Mouse (Mus musculus): Measurements from ENCODE around the gene Agbl4. TPM values are rescaled to one million over a fixed set of nuclear protein-coding genes. Genes with fewer than 3 reads are reported as not detected.

Agbl4 gene
- polyA plus RNA-seq, 1 experiment from 2014 or later = 2.1 TPM

GRCm38 (mm10) chr4:111367771-111368170 lies 970.3 kb downstream of the Agbl4 start:
- Histone ChIP-seq H3K27me3 (no peaks in the 10 kb centered on the region), H3K4me1 (no peaks in the 10 kb centered on the region), H3K9ac (no peak overlapping the region), H3K4me2 (replicated peaks) (no peak overlapping the region), H3K9me3 (replicated peaks) (no peaks in the 10 kb centered on the region), H3K27ac (no peak overlapping the region), H3K36me3 (no peaks in the 10 kb centered on the region), H3K4me3 (no peak overlapping the region)
- WGBS = 64% methylated on average over 2 of the region's 2 CpGs
- no peak for ATAC-seq (ENCODE audit: low FRiP score)

- Histone ChIP-seq H3K27ac (no peak overlapping the region), H3K4me1 (no peaks in the 10 kb centered on the region), H3K4me2 (replicated peaks) (no peak overlapping the region), H3K4me3 (no peak overlapping the region), H3K9ac (no peak overlapping the region), H3K9me3 (replicated peaks) (no peaks in the 10 kb centered on the region), H3K27me3 (no peaks in the 10 kb centered on the region), H3K36me3 (no peaks in the 10 kb centered on the region)
- ATAC-seq (ENCODE audit: low FRiP score) = no peak
Observed at GRCm38 (mm10) chr4:111377159-111377558, 979.7 kb downstream of the Agbl4 start.

- no peak overlapping the region for H3K27ac ChIP-seq
- no peak overlapping the region for H3K4me2 ChIP-seq (replicated peaks)
- WGBS = 96% methylated on average over 3 of the region's 3 CpGs
- H3K27me3 ChIP-seq = no peaks in the 10 kb centered on the region
- no peak overlapping the region for H3K4me3 ChIP-seq
- no peaks in the 10 kb centered on the region for H3K9me3 ChIP-seq (replicated peaks)
- no peak overlapping the region for H3K9ac ChIP-seq
- no peak for ATAC-seq (ENCODE audit: low FRiP score)
- H3K4me1 ChIP-seq = no peaks in the 10 kb centered on the region
- H3K36me3 ChIP-seq = no peaks in the 10 kb centered on the region
Observed at GRCm38 (mm10) chr4:111378071-111378470, 980.6 kb downstream of the Agbl4 start.

GRCm38 (mm10) chr4:111383101-111383500 lies 985.6 kb downstream of the Agbl4 start:
- H3K27ac ChIP-seq = no peak overlapping the region
- no peak overlapping the region for H3K4me2 ChIP-seq (replicated peaks)
- no peaks in the 10 kb centered on the region for H3K9me3 ChIP-seq (replicated peaks)
- no peaks in the 10 kb centered on the region for H3K36me3 ChIP-seq
- WGBS = 75% methylated on average over 2 of the region's 2 CpGs
- H3K4me3 ChIP-seq = no peak overlapping the region
- ATAC-seq (ENCODE audit: low FRiP score) = no peak
- no peaks in the 10 kb centered on the region for H3K4me1 ChIP-seq
- H3K9ac ChIP-seq = no peak overlapping the region
- H3K27me3 ChIP-seq = no peaks in the 10 kb centered on the region

GRCm38 (mm10) chr4:111390736-111391135 lies 993.3 kb downstream of the Agbl4 start:
- no peaks in the 10 kb centered on the region for H3K36me3 ChIP-seq
- H3K9me3 ChIP-seq (replicated peaks) = no peaks in the 10 kb centered on the region
- H3K4me3 ChIP-seq = no peak overlapping the region
- no peak overlapping the region for H3K27ac ChIP-seq
- no peaks in the 10 kb centered on the region for H3K4me1 ChIP-seq
- no peaks in the 10 kb centered on the region for H3K27me3 ChIP-seq
- no peak overlapping the region for H3K9ac ChIP-seq
- no peak overlapping the region for H3K4me2 ChIP-seq (replicated peaks)
- ATAC-seq (ENCODE audit: low FRiP score) = no peak

- H3K9me3 ChIP-seq (replicated peaks) = no peaks in the 10 kb centered on the region
- H3K4me3 ChIP-seq = no peak overlapping the region
- H3K36me3 ChIP-seq = no peaks in the 10 kb centered on the region
- no peak overlapping the region for H3K9ac ChIP-seq
- no peak for ATAC-seq (ENCODE audit: low FRiP score)
- no peaks in the 10 kb centered on the region for H3K27me3 ChIP-seq
- H3K4me2 ChIP-seq (replicated peaks) = no peak overlapping the region
- H3K27ac ChIP-seq = no peak overlapping the region
- no peaks in the 10 kb centered on the region for H3K4me1 ChIP-seq
Observed at GRCm38 (mm10) chr4:111399784-111400183, 1002.3 kb downstream of the Agbl4 start.

GRCm38 (mm10) chr4:111400676-111401075 lies 1003.2 kb downstream of the Agbl4 start:
- Histone ChIP-seq H3K27me3 (no peaks in the 10 kb centered on the region), H3K9ac (no peak overlapping the region), H3K4me1 (no peaks in the 10 kb centered on the region), H3K4me3 (no peak overlapping the region), H3K9me3 (replicated peaks) (no peaks in the 10 kb centered on the region), H3K36me3 (no peaks in the 10 kb centered on the region), H3K4me2 (replicated peaks) (no peak overlapping the region), H3K27ac (no peak overlapping the region)
- WGBS = 45% methylated on average over 2 of the region's 2 CpGs
- ATAC-seq (ENCODE audit: low FRiP score) = no peak

GRCm38 (mm10) chr4:111403243-111403642 lies 1005.8 kb downstream of the Agbl4 start:
- ATAC-seq (ENCODE audit: low FRiP score) = no peak
- no peaks in the 10 kb centered on the region for H3K36me3 ChIP-seq
- H3K27me3 ChIP-seq = no peaks in the 10 kb centered on the region
- no peaks in the 10 kb centered on the region for H3K9me3 ChIP-seq (replicated peaks)
- H3K4me3 ChIP-seq = no peak overlapping the region
- no peak overlapping the region for H3K27ac ChIP-seq
- WGBS = 59% methylated on average over 1 of the region's 1 CpGs
- no peaks in the 10 kb centered on the region for H3K4me1 ChIP-seq
- no peak overlapping the region for H3K9ac ChIP-seq
- no peak overlapping the region for H3K4me2 ChIP-seq (replicated peaks)

- 88% methylated on average over 4 of the region's 4 CpGs for WGBS
- no peak overlapping the region for H3K9ac ChIP-seq
- no peak overlapping the region for H3K4me2 ChIP-seq (replicated peaks)
- H3K4me3 ChIP-seq = no peak overlapping the region
- H3K36me3 ChIP-seq = no peaks in the 10 kb centered on the region
- no peak for ATAC-seq (ENCODE audit: low FRiP score)
- H3K27ac ChIP-seq = no peak overlapping the region
- H3K4me1 ChIP-seq = peaks cover 5% of the 10 kb centered on the region
- H3K27me3 ChIP-seq = no peaks in the 10 kb centered on the region
- no peaks in the 10 kb centered on the region for H3K9me3 ChIP-seq (replicated peaks)
Observed at GRCm38 (mm10) chr4:111410731-111411130, 1013.3 kb downstream of the Agbl4 start.

- Histone ChIP-seq H3K9ac (peak overlapping the region; percentile 96), H3K27me3 (no peaks in the 10 kb centered on the region), H3K4me2 (replicated peaks) (peak overlapping the region; percentile 70), H3K4me3 (peak overlapping the region; percentile 89), H3K4me1 (peaks cover 35% of the 10 kb centered on the region), H3K36me3 (peaks cover 13% of the 10 kb centered on the region), H3K9me3 (replicated peaks) (no peaks in the 10 kb centered on the region), H3K27ac (peak overlapping the region; percentile 25; the same call in 1 of the 2 replicates)
- WGBS = under 1% methylated on average over 6 of the region's 6 CpGs
- ATAC-seq (ENCODE audit: low FRiP score) = peak; percentile 30
Observed at GRCm38 (mm10) chr4:111414399-111414798, 1016.9 kb downstream of the Agbl4 start.

- H3K27me3 ChIP-seq = no peaks in the 10 kb centered on the region
- H3K4me1 ChIP-seq = peaks cover 35% of the 10 kb centered on the region
- peak within 1 kb of the TSS; percentile 89 for H3K4me3 ChIP-seq
- peak within 1 kb of the TSS; percentile 70 for H3K4me2 ChIP-seq (replicated peaks)
- peak; percentile 98 for ATAC-seq (ENCODE audit: low FRiP score)
- peak within 1 kb of the TSS; percentile 83 for H3K27ac ChIP-seq
- H3K9me3 ChIP-seq (replicated peaks) = no peaks in the 10 kb centered on the region
- H3K36me3 ChIP-seq = peaks cover 17% of the 10 kb centered on the region
- H3K9ac ChIP-seq = peak within 1 kb of the TSS; percentile 96
- WGBS = 1% methylated on average over 65 of the region's 66 CpGs
Observed at GRCm38 (mm10) chr4:111414818-111415488, 1017.5 kb downstream of the Agbl4 start, which contains the start of gene Bend5. Gene Bend5 (plus strand): TSS chr4:111415006.

- H3K27me3 ChIP-seq = no peaks in the 10 kb centered on the region
- no peak for ATAC-seq (ENCODE audit: low FRiP score)
- WGBS = 74% methylated on average over 3 of the region's 3 CpGs
- H3K4me3 ChIP-seq = peak overlapping the region; percentile 89
- H3K9me3 ChIP-seq (replicated peaks) = no peaks in the 10 kb centered on the region
- H3K4me1 ChIP-seq = peaks cover 35% of the 10 kb centered on the region
- H3K36me3 ChIP-seq = peaks cover 17% of the 10 kb centered on the region
- peak overlapping the region; percentile 96 for H3K9ac ChIP-seq
- H3K27ac ChIP-seq = 0 out of 2 replicates have a peak overlapping the region, but pooled peaks have one; percentile 30
- H3K4me2 ChIP-seq (replicated peaks) = peak overlapping the region; percentile 70
Observed at GRCm38 (mm10) chr4:111416126-111416525, 1018.7 kb downstream of the Agbl4 start.

- peak overlapping the region; percentile 89 for H3K4me3 ChIP-seq
- 86% methylated on average over 3 of the region's 3 CpGs for WGBS
- peak overlapping the region; percentile 96; the same call in 1 of the 2 replicates for H3K9ac ChIP-seq
- H3K9me3 ChIP-seq (replicated peaks) = no peaks in the 10 kb centered on the region
- H3K36me3 ChIP-seq = peaks cover 17% of the 10 kb centered on the region
- ATAC-seq (ENCODE audit: low FRiP score) = no peak
- peaks cover 35% of the 10 kb centered on the region for H3K4me1 ChIP-seq
- peak overlapping the region; percentile 70 for H3K4me2 ChIP-seq (replicated peaks)
- H3K27ac ChIP-seq = no peak overlapping the region
- no peaks in the 10 kb centered on the region for H3K27me3 ChIP-seq
Observed at GRCm38 (mm10) chr4:111416551-111416950, 1019.1 kb downstream of the Agbl4 start.
